Mouse (Mus musculus) heart, adult 11 months (tissue): ENCODE measurements around the gene Wrb.

Experiments
- DNase-seq: peaks from one replicate; pipeline ENCODE4 v3.0.0; 2022

Gene Wrb

GRCm38 (mm10) chr16:96159091-96159731 lies 14.0 kb downstream of the Wrb start:
- peak; percentile 95 for DNase-seq

DNA sequence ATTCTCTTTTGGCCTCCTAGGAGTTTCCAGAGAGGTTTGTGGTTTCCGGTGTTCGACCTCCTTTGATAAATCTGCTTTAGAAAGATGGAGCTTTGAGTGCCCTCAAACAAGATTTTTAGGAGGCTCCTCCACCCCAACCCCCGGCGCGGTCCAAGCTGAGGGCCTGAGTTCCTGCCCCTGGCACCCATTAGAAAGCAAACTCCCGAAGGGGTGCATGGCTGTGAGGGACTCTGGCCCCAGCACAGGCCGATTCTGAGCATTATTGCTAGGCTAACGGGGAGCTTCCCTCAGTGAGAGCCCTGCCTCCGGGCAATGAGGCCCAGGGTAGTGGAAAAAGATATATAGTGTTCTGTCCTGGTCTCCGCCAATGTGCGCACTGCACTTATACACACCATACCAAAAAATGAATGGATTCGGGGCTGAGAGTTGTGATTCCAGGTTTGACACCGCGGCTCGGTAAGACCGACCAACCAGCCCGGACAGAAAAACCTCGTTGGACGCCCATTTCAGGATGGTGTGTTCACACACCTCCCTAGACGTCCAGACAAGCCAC lies 14.7 kb downstream of the Wrb start:
- no peak for DNase-seq

DNA sequence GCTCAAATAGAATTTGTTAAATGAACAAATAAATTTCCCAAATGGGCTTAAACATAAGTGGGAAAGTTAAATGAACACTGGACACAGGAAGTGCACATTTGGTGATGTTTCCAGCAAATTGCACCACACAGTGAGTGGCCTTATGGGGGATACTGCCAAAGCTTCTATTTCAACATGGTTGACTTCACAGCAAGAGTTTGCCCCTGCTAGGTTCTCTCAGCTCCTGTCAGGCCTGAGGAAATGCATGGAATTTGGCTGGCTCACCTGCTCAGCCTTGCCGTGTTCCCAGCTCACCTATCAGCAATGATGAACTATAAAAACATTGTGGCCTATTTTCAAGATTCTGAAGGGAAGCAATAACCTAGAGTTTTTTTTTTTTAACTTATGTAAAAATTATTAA lies 15.7 kb downstream of the Wrb start:
- no peak for DNase-seq

GRCm38 (mm10) chr16:96161336-96161735 lies 16.1 kb downstream of the Wrb start:
- DNase-seq: no peak

DNA sequence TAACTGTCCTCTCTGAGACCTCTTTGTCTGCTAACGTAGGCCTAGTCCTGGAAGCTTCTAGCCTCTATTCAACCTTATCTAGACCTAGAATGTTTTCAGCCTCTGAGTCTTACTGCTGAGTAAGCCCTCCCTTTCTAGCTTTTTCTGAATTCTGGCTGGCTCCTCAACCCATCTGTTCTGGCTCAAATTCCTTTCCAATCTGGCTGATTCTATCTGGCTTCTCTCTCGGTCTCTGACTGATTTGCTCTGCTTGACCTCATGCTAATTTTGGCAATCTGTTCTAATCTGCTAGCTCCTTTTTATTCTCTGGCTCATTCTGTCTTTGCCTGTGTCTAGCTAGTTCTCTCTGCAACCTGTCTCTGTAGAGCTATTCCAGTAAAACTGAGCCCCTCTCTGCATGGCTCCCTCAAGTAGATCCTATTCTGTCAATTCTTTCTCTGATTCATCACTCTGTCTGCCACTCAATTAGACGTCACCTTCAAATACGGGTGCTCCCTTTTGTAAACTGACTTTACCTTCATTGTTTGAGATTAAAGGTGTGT lies 20.6 kb downstream of the Wrb start:
- DNase-seq: no peak

DNA sequence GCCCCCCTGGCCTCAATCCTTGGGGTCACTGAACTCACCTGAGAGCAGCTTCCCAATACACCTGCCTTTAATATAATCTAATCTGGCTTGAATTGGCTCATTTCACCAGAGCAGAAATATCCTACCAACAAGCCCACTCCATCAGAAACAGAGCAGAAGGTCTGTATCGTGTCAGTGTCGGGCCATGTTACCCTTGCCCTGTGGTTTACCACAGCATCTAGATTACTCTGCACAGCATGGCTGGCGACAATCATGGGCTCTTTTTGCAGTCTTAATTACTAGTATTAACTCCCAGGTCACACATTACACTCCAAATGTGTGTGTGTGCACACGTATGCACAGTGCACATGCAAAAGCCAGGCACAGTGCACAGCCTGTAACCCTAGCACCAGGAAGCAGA lies 23.6 kb downstream of the Wrb start:
- DNase-seq: no peak

DNA sequence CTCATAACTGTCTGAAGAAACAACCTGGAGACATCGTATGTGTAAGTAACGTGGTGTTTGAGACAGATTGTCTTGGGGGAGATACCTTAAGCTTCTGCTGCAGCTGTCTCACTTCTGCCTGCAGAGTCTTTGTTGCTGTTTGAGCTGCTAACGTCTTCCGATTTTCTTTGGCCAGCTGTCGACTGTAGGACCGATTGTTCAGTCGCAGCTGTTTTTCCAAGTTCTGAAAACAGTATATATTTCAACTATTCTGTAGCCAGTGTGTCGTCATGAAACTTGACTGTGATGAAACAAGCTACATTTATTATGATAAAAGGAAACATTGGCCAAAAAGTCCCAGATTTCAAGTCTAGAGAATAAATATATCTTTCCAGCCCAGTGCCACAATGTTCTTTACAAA lies 28.4 kb downstream of the Wrb start:
- no peak for DNase-seq

DNA sequence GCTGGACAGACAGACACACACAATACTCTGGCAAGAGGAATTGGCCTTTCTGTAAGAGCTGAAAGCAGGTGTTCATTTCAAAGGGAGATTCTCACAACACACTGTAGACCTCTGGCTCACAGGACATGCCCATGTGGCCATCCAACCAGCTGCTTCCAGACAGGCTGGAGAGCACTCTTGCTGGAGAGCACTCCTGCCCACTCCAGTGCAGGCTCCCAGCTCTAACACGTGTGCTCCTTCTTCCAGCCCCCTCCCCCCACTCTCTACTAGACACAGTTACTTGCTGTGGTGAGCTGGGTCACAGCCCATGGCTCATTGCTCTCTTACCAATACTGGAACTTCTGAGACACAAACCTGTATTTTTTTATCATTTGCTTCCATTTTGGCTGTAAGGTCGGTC lies 30.2 kb downstream of the Wrb start:
- DNase-seq: no peak

- no peak for DNase-seq
Observed at GRCm38 (mm10) chr16:96179156-96179555, 33.9 kb downstream of the Wrb start.

GRCm38 (mm10) chr16:96187619-96188018 lies 42.4 kb downstream of the Wrb start:
- DNase-seq: no peak

DNA sequence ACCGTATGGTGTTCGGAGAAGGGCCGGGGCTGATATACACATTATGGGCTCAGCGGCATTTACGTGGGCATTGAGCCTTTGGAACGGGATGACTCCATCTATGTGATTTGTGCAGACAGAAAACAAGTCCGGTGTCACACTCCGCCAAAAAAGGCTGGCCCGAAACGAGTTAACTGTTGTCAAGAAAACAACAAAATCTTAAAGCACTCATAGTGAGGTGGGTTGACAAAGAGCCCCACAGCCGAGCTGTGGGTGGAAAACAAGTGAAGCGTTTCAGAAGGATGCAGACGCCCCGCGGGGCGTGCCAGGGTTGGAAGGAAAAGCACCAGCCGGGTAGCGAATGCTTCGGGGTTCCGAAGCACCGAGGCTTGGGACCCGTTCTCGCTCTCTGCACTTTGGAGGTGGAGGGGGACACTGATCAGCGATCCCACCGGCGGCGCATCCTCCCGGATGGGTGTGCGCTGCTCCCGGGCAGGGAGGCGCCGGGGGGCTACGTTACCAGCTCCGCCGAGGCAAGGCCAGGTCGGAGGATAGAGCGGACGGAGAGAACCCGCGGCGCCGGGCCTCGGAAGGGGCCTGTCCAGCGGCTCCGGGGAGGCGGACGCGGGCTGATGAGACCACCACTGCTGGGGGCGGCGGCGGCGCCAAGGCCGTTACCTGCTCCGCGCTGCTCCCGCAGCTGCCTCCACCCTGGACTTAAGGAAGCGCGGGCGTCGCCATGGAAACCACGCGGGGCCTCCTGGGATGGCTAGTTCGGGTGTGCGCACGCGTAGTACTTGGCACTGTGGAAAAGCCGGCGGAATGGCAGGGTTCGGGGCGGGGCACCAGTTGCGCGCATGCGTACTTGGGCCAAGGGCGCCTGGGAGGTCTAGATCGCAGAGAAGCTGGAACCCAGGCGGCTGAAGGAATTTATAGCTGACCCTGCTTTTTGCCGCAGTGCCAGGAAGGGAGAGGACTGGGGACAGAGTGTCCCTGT lies 46.6 kb downstream of the Wrb start, which contains the start of gene Lca5l:
TSS of gene Lca5l (minus strand) at position 741 of the 976 bp plus-strand sequence.
- peak; percentile 100 for DNase-seq

- DNase-seq: peak; percentile 99
Observed at GRCm38 (mm10) chr16:96199913-96200701, 54.9 kb downstream of the Wrb start, which contains the start of gene Sh3bgr. Sh3bgr (plus strand) TSS chr16:96200450.

GRCm38 (mm10) chr16:96200702-96201028 lies 55.5 kb downstream of the Wrb start:
- peak; percentile 91 for DNase-seq

DNA sequence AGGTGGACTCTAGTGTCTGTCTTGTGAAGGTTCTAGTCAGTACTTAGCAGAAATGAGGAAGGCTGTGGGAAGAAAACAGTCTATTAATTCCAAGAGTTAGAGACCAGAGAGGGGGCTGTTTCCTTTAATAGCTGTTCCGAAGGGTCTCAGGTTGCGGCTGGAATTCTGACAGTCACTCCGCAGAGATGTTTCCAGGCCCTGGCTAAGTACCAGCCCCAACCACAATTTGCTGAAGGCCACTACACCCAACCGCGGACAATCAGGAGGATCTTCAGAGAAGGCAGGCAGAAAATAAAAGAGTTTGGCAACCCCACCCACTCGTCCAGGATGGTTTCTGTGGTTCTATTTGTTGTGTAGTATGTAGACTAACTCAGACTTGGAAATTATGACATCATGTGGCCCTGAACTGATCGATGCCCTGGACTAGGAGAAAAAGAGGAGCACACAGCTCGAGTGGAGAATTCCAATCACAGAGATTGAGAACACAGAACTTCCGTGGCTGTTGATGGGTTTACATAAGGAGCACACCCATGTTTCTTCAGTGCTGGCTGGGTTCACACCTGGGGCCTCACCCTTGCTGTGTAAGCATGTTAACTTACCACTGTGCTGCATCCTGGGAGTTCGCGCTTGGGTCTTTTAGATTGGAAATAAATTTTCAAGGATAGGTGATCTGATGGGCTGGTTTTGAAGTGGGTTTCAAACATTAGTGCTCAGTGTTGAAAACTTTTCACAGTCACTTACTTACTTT lies 56.5 kb downstream of the Wrb start:
- DNase-seq: no peak
